Mouse (Mus musculus) telencephalon, adult 2 months (tissue): ENCODE measurements at regions not wholly inside any gene's neighbourhood (a gene's known extent, or its start where the extent isn't known, plus 50 kb on each side); places are given as distances from the start of the nearest gene placed in this dataset.

ENCODE experiments used
- DNase-seq: peaks from one replicate; pipeline ENCODE4 v3.0.0-alpha.2; 2011; ENCODE audit warnings: low read depth, low spot score

DNA sequence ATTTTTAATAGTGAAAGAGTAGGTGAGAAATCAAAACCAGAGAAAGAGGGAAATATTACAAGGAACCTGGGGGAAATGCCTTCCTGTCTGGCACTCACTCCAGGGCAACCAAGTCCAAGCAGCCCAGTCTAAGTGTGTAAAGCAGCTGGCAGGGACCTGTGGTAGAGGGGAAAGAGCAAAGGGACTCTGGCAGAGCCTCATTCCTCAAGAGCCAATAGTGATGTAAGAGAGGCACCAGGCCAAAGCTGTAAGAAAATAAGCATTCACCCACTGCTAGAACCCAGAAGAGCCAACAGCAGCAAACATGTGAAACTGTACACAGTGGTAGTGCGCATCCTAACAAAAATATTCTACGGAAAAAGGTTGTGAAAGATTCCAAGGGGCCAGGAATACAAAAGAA is 301.7 kb downstream of the Sox4 start:
- DNase-seq, result no peak

DNA sequence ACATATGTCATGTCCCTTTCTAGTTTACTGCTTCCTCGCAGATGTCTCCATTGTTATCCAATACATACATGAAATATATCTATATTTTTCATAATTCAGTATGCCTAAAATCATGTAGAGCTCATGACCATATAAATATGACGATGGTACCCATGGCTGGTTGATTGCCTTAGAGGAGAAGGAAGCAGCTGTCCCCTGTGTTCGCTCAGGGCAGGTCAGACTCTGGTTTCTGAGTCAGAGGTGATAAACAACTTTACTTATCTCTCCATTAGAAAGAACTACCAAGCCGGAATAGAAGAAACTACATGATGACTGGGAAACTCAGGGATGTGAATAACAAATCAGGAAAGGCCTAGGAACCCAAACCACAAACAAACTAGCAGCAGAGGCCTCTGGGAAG is 307.6 kb downstream of the Sox4 start:
- no peak for DNase-seq

DNA sequence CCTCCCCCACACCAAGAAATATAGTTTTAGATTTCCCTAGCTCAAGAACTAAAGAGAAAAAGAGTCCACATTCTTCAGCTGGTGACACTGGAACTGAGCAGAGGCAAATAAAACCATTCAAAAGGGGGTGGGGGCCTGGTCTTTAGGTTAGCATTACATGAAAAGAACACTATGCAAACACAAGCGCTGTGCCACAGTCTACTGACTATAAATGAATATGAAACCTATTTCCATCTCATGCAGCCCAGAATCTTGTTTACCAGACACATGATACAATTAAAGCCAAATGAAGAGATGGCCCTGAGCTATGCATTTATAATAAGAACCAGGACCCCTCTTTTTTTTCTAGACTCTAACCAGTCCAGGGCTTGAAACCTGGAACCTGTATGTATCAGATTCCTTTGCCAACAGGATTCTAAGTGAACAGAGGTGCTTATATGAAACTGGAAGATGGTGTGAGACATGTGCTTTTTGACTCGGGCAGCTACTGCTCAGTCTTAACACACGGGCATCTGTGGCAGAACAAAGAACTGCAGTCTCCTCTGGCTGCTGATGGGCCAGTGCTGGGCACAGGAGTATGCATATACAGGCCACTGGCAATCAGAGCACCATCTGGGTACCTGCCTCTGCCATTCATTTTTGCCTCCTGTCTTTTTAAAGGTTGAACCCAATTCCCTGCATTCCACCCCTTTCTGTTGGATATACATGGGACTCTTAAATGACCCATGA is 308.5 kb downstream of the Sox4 start:
- no peak for DNase-seq

DNA sequence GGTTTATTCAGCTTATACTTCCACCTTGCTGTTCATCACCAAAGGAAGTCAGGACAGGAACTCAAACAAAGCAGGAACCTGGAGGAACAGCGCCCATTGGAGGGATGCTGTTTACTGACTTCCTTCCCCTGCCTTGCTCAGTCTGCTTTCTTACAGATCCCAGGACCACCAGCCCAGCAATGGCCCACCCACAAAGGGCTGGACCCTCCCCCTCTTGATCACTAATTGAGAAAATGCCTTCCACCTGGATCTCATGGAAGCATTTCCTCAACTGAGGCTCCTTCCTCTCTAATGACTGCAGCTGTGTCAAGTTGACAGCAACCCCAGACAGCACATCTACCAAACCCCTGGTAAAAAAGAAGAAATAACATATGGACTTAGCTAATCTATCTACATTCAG is 312.7 kb downstream of the Sox4 start:
- DNase-seq, result no peak

DNA sequence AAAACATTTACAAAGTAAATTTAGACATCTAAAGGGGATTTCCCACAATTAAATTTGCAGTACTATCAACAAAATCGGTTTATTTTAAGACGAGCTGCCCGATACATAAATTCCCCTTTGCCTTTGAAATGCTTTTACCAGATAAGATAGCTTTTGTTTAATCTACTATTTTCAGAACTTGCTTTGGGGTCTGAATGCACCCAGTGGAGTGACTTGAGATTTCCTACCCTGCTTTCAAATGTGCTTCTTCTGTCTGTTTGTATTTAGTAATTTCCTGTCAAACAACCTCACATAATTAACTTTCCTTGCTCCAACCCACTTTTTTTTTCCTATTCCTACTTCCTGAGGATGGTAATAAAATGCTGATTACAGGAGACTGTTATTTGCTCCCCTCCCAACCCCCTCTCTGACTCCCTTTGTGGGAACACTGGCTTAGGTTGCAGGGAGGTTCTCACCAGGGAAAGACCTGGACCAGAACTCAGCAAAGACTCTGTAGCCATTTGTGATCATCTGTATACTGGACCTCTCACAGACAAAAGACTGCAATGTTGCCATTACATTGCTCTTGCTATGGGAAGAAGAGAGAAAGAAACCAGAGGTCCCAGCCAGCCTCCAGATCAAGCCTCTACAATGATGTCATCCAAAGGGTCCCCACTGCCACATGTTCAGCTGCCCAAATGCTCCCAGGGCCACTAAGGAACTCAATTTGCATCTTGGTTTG is 318.1 kb downstream of the Sox4 start:
- no peak for DNase-seq

DNA sequence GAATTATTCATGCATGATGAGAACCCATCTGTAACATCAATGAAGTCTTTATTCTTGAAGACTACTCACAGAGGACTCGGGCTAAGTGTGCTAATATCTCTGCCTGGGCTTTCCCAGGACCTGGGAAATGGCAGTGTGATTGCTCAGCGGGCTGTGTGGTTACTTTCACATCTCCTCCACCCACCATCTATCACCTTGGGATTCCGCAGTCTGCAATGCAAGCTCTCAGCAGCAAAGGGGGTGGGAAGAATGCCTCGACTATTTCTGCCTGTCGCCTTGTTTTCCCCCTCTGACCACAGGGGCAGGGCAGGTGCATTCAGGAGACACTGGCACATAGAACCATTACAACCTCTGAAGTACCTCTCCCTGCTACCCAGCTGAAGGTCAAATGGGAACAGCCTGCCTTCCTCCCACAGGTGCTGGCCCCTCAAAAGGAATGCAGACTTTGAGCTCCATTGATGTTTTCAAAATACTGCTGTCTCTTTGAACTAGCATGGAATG is 319.9 kb downstream of the Sox4 start:
- DNase-seq, result no peak

DNA sequence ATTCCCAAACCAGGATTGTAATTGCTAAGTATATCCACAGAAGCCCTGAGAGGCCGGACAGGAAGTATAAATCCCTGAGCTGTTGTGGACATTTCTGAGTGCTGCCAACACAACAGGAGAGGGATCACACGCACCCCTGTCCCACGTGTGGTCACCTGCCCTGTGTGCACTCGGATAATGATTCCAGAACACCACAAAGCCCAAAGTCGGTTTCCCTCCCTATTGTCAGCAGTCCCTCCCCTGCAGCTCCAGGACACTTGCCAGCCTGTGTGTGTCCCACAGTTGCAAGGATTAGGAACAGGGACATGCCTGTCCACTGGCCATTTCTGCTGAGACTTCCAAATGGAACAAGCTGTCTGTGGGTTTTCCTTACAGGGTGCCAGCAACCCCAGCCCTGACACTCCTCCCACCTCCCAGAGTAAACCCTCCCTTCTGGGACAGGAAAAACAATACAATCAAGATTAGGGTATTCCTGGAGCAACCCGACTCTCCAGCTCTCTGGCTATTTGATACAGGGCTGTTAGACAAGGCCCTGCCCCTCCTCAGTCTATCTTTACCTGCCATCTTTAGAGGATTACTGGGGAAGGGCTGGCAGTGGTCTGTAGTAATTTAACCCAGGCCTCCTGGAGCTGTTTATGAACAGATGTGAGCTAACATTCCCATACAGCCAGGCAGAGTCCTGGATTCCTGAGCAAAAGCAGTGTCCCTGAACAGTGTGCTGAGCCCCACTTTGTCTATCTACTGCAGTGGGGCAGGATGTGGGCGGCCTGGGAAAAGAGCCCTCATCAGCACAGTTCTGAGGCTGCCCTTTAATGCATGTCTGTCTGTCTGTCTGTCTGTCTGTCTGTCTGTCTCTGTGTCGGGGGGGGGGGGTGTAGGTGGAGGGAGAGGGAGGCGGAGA is 323.8 kb downstream of the Sox4 start:
- no peak for DNase-seq

DNA sequence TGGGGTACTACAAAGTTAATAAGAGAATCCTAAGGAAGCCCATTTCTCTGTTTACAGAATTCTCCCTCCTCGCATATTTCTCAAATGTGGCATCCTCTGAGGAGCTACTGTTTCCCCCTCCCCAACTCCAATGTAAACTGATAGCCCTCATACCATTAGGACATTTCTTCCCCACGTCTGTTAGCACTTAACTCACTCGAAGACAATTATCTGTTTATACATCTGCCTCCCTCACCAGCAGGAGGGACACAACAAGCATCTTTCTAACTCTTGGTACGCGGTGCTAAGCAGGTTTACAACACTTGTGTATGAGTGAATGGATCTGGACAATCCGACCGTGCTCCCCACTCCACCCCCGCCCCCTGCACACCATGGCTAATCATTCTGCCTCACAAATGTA is 324.8 kb downstream of the Sox4 start:
- no peak for DNase-seq

DNA sequence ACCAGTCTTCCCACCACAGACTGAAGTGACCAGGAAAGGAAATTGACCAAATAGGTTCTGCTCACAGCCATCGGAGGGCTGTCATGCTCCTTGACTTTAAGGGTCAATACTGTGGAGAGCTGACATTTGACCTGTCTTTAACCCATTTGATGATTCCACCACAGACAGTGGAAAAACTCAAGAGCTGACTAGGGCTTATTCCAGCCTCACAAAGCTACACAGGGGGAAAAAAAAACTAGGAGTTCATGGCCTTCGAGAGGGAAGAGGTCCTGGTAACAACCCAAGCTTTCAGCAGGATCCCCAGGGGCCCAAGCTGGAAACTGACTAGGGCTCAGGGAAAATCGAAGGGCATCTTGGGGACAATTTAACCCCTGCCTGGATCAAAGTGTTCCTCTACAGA is 334.6 kb downstream of the Sox4 start:
- no peak for DNase-seq

DNA sequence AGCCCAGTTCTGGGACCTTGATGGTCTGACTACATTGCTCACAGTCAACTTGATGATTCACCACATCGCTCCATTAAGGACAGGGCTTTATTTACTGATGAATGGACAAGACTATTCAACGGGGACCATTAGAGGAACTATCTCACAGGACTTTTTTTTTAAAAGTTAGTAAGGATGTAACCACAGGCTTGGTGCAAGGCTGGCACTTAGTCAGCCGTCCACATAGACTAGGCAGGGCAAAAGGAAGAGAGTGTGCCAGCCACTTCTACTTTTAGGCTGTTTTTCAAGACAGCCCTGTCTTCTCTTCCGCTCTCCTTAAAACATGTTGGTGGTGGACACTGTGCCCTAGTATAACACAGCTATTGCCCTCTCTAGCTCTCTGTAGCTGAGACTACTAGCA is 336.0 kb downstream of the Sox4 start:
- no peak for DNase-seq

DNA sequence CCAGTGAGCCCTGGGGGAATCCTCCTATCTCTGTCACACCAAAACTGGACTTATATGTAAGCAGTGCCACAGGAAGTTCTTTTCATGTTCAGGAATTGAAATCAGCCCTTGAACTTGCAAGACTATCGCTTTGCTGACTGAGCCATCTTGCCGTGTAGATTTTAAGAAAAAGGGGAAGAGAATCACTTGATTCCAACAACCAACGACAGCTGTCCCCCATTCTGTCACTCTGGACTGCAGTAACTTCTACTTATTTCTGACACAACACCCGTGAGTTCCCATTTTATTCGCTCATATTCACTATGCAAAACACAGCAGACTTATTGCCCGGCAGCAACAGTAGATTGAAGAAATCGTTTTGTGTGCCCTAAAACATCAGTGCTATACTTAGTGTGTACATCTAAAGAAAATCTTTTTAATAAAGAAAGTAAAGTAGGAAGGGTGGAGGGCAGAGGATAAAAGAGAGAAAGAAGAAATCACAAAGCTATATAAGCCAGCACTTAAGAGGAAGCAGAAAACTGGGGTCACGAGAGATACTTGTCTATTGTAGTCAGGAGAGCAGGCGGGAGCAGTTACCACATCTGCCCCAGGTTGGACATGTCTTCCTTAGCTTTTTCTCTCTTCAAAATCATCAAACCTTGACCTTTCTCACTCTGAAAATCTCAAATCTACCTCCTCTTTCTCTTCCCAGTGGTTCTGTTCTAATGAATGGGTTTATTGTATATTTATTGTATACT is 336.7 kb downstream of the Sox4 start:
- DNase-seq, result no peak

DNA sequence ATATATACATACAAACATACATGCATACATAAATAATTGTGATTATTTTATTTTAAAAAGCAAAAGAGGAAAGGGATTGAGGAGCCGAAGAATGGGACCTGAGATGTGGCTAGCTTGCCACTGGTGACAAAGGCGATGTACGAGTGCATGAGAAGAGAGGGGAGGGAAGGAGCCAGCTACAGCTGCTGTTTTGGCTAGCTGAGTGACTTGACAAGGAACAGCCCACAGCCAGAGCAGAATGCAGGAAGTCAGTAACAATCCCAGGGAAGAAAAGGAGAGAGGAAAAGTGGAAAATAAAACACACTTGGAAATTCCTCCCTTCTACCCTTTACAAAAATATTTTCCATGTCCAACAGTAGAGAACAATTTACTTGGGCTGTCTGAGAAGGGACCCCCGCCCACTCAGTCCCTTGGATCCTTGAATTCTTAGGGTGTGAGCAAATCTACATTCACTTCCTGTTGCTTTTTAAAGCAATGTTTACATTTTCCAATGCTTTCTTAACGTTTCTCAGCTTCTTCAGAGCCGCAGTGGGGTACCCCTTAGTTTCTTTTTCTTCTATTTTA is 345.9 kb downstream of the Sox4 start:
- DNase-seq, result no peak

DNA sequence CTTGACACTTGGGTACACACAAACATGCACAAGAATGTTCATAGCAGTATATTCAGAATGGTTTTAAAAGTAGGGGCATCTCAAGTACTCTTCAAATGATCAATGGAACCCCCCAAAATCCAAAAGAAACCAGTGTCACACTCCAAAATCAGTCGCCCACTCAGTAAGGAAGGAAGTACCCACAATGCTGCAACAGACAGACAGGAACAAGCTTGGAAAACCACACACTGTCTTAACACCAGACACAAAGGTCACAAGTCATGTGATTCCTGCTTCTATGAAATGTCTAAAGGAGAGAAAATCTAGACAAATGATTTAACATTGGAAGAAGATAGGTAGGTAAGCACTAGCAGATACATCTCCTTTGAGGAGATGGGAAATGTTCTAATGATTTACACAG is 346.9 kb downstream of the Sox4 start:
- no peak for DNase-seq

DNA sequence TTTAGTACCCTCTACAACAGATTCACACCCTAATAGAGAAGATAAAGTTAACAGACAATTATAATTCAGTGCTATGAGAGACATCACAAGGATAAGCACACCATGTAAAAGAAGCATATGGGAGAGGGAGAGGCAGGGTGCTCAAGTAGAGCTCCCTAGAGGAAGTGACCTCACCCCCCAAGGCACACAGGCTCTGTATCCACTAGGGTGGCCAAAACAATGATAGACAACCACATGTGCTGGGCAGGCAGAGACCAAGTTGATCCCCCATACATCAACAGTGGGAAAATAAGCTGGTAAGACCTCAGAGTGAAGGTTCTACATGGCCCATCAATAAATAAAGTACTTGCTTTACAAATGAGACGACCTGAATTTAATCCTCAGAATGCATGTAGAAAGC is 347.7 kb downstream of the Sox4 start:
- no peak for DNase-seq

DNA sequence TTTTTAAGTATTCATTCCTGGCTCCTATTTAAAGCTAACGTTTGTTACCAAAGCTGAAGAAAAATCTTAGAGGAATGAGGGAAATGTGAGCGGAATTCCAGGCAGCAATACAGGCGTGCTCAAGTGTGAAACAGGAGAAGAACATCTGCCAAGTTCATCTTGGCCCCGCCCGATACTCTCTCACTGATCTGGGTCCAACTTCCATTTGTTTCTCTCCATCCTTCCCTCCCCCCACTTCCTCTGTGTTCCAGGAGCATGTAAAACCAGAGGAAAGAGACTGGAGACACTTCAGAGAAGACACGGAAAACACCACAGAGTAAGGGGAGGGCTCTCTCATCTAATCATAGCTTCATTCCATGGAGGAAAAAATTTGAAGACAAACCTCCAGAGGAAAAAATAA is 346.7 kb downstream of the Gm11361 start:
- no peak for DNase-seq

DNA sequence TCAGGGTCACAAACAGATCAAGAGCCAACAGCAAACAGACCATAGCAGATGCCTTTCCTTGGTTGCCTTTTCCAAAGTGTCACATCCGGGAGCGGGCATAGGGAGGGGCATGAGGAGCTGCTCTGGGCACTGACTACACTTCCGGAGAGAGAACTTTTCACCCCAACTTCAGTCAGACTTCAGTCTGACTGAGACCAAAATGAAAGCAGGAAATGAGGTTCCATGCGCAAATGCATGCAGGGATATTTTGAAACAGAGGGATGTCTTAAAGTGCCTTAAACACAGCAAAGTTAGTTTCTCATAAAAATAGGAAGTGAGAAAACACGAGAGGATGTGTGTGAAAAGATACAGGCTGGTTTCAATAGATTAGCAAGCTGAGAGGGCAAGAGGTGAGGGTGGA is 343.5 kb downstream of the Gm11361 start:
- no peak for DNase-seq

DNA sequence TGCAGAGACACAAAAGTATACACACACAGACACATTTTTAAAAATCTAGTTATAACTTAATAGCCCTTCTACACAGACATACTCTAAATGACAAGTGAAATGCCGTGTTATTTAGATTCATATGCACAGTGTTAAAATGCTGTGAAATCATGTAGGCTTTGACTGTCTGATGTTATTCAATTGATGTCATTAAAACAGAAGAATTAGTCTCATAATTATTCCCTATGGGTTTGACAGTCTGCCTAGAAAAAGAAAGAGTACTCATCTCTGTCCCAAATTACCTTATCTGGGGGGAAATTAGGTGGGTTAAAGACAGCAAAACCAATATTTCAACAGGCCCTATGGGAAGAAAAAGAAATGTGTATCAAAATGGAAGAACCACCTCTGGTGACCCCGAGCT is 339.0 kb downstream of the Gm11361 start:
- no peak for DNase-seq

DNA sequence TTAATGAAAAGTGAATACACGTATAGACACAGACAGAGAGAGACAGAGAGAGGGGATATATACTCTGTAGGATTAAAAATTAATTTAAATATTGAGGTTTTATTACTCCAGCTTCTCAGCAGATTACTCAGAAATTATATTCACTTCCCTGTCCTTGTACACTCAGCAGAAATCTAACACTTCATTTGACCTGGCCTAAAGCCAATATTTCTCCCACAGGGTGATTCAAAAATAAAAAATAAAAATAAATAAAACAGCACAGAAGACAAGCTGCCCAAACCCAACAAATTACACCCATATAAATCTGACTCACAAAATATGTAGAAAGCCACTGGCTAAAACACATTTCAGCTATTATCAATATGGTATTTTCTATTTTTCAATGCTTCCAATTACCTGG is 334.8 kb downstream of the Gm11361 start:
- DNase-seq, result no peak

DNA sequence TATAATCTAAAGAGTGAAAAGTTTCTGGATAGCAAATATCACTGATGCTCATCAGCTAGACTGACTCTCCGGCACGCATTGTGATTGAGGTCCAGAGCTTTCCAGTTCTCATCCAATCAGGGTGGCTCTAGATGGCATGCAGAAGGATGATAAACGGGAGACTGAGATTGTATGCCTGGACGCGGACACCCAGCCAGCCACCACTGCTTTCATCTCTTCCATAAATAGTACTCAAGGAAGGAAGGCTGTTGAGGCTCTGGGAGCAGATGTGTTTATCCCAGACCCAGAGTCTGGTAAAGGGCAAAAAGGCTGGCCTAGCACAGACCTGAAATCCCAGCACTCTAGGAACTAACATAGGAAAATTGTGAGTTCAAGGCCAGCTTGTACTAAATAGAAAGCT is 330.6 kb downstream of the Gm11361 start:
- no peak for DNase-seq

DNA sequence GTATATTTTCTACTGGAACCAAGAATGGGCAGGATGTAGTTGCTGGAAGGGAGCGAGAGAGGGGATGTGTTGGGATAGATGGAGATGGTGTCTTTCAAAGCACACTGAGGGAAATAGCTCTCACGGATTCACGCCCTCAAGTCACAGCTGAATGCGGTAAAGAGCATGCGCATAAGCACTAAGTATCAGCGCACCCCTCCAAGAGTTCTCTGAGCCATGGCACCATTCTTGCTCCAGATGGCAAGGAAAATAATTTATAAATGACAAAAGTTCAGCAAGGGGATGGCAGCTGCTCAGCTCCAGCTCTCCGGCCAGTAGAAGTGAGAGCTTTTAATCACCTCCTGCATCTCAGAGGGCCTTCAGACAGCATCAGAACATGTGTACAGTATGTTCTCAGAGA is 329.4 kb downstream of the Gm11361 start:
- no peak for DNase-seq

DNA sequence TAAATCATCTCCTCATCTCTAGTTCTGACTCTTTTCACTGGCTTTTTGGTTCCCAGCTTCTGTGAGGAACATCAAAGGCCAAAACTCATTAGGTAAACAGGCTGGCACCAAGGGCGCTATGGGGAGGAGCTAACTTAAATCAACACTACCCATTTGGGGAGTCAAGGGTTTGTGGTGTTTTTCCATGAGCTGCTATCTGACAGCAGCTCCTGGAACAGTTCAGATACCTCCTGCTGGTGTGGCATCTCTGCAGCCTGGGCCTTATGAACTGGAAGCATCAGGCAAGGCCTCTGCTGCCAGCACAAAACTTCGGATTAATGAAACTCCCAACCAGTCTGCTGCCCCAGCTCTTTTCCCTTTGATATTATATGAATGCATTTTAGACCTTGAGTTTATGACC is 328.8 kb downstream of the Gm11361 start:
- DNase-seq, result no peak
